Mouse (Mus musculus) G1E-ER4 (cell line): Measurements from ENCODE around the gene Agap3. TPM values are rescaled to one million over a fixed set of nuclear protein-coding genes. Genes with fewer than 3 reads are reported as not detected.

Source experiments
- GATA1 ChIP-seq: IDR thresholded peaks from one replicate; pipeline ENCODE4 v1.8.0; 2012; ENCODE audit warnings: low read length, inconsistent platforms
- polyA plus RNA-seq: library from polyadenylated mRNA; stranded (reverse); fragments of >175 nt; gene quantifications from 2 replicates; pipeline ENCODE4 v1.2.3, GENCODE M21; 2012

Agap3 gene
- polyA plus RNA-seq, 1 experiment = 334 TPM

- no peak for TF ChIP-seq GATA1
Observed at GRCm38 (mm10) chr5:24425421-24426036, 26.4 kb upstream of the Agap3 start.

DNA sequence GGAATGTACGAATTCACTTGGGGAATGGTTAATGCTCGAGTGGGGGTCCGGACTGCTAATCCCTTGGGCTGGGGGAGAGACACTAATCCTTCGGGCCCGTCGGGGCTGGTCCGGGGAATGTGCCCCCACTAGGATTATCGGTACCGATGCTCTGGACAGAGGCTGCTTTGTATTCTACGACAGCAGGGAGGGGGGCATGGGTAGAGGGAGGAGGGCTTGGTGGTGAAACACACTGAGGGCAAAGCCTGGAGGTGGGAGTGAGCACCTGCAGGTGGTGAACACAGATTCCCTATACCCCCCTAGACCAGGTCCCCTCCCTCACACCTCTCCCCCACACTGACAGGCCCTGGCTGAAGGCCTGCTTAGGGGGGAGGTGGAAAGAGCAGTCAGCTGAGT is 25.9 kb upstream of the Agap3 start:
- TF ChIP-seq GATA1 = no peak

- TF ChIP-seq GATA1 = no peak
Observed at GRCm38 (mm10) chr5:24426556-24427284, 25.3 kb upstream of the Agap3 start.

GRCm38 (mm10) chr5:24427285-24427633 is 24.7 kb upstream of the Agap3 start:
- no peak for TF ChIP-seq GATA1

- no peak for TF ChIP-seq GATA1
Observed at GRCm38 (mm10) chr5:24427981-24428402, 24.0 kb upstream of the Agap3 start.

DNA sequence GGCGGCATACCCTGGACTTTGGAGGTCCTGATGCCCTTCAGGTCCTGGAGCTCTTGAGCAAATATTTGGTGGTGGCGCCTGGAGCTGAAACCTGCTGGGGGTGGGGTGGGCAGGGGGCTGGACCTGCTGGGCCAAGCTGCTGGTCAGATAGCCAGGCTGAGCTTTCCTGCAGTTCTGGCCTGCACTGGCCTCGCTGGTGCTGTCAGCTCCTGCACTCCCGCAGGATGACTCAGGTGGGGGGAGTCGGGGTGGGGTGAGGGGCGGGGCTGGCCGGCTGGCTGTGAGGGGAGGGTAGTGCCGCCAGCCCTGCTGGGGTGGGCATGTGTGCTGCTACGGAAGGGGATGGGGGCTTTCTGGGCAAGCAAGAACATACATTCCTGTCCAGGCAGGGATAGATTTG is 23.4 kb upstream of the Agap3 start:
- no peak for TF ChIP-seq GATA1

GRCm38 (mm10) chr5:24433993-24434392 is 18.0 kb upstream of the Agap3 start:
- TF ChIP-seq GATA1 = no peak

DNA sequence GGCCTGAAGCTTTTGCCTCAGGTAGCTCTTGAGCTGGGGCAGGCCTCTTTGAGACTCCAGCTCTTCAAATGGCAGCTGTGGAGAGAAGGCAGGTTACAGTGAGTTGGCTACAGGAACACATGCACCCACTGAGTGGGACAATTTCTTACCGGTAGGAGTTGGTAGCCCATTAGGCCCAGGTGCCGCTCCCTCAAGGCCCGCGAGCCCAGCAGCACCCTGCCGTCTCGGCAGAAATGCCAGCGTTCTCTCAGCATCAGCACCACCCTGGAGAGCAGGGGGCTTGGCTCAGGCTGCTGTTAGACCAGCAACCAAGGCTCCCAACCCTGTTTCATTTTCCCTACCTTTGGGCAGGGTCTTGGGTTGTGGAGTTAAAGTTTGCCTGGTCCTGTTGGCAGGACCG is 10.8 kb upstream of the Agap3 start:
- TF ChIP-seq GATA1 = no peak

DNA sequence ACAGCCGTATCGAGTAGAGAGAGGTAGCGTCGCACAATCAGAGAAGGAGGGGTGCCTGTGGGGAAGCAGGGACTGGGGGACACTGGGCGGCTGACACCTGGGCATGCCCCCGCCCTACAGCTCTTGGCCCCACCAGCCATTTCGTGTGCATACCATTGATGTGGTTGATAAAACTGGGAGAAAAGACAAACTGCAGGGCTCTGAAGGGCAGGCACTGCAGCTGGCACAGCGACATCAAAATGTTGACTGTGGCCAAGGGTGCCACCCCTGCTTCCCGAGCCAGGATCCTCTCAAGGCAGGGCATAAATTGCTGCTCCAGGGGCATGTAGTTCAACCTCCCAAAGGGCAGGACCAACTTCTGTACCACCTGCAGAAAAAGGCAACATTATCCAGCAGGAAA is 9.9 kb upstream of the Agap3 start:
- TF ChIP-seq GATA1 = no peak

- TF ChIP-seq GATA1 = no peak
Observed at GRCm38 (mm10) chr5:24443204-24443603, 8.8 kb upstream of the Agap3 start.

GRCm38 (mm10) chr5:24443927-24444326 is 8.1 kb upstream of the Agap3 start:
- TF ChIP-seq GATA1 = no peak

DNA sequence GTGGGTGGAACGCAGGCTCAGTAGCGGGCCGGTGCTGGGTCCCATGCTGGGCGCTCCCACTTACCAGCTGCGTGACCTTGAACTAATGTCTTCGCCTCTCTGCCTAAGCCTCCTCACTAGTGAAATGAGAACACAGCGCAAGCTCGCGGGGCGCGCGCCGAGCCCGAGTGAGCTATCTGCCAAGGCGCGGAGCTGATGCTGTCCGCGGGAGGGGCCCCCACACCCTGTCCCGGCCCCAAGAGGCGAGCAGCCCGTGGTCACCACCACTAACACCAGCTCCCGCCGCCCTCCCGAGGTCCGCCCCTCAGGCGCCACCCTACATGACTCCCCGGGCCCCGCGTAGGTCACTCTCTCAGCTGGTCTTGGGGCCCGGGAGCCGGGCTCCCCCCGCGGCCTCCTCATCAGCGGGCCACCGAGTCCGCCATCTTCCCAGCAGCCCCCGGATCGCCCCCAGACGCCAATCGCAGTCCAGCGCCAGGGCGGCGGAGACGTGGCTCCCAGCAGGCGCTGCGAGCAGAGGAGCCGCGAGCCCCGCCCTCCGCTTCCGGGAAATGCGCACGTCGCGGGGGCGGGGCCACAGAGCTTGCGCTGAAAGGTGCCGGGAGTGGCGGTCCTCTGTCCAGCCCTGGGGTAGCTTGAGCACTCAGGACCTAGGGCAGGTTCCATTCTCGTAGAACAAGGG is 7.1 kb upstream of the Agap3 start, which contains the start of gene Fastk:
Fastk (minus strand) TSS at position 542 of the 682 bp plus-strand sequence.
- no peak for TF ChIP-seq GATA1

DNA sequence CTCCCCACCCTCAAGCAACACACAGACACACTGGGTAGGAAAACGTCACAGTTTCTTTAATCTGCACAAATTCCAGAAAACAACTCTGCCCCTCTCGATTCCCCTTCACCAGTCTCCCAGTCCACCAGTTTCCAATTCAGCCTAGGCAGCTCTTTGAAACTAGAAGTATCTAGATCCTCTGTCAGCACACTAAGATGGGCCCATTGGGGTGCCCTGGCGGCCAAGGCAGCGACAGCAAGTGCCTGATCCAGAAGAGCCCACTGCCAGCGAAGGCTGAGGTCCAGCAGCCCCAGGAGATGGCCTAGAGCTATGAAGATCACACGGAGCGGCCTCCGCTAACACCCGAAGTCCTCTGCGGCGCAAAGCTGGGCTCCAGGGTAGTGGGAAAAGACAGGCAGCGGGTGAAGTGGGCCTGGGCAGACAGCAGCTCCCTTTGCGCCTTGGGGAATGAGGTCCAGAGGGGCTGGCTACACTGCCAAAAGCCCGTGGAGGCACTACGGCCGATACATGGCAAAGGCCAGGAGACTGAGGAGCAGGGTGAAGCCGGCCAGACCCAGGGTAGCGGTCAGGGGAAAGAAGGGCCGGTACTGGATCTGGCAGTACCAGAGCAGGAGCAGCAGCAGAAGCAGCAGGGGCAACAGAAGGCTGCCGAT is 6.4 kb upstream of the Agap3 start:
- no peak for TF ChIP-seq GATA1

GRCm38 (mm10) chr5:24446630-24447029 is 5.3 kb upstream of the Agap3 start:
- no peak for TF ChIP-seq GATA1

- no peak for TF ChIP-seq GATA1
Observed at GRCm38 (mm10) chr5:24447624-24448298, 4.2 kb upstream of the Agap3 start, which contains the start of gene Tmub1. Tmub1 (minus strand) TSS chr5:24447854.
